Mouse (Mus musculus) left cerebral cortex, adult 18-20 months (tissue): ENCODE data around the gene Tpx2. TPM values are rescaled to one million over a fixed set of nuclear protein-coding genes. Genes with fewer than 3 reads are reported as not detected.

Source experiments
- DNase-seq, 2 experiments: peaks; one replicate each; pipeline ENCODE4 v3.0.0; 2021 to 2022; ENCODE audit warnings: low spot score in 2 of 2, mixed read lengths in 1 of 2
- microRNA-seq, 2 experiments: library from miRNA; unstranded; fragments of <30 nt; microRNA quantifications; one replicate each; pipeline ENCODE4 v1.2.0; 2021
- total RNA-seq, 2 experiments: library from RNA; stranded (reverse); gene quantifications; 2 replicates each; pipeline ENCODE4 v1.2.3; 2021

The Tpx2 gene
- total RNA-seq, 2 experiments from 2014 or later, result 2.0 to 2.4 TPM

DNA sequence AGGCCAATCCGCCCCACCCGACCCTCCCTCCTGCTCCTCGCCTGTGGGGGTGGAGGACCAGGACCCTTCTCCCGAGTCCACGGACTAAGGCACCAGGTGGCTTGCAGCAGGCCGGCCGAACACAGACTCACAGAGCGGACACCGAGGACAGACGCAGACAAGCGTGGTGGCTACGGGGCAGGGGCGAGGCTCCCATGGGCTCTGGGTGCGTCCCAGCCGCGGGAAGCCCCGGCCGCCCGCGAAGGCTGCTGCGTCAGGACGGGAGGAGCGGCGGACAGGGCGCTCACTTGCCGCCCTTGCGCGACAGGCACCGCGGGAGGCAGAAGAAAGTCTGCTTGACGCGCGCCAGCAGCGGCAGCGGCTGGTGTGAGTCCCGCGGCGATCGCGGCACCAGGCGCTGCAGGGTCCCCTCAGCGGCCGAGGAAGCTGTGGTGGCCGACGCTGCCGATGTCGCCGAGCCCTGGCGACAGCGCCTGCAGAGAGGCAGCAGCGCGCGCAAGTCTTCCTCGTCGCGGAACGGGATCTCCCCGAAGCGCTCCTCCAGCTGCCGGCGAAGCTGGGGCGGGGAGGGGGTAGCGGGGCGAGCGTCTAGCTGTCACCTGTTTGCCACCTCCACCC, 95.2 kb downstream of the Tpx2 start:
- DNase-seq, result no peak

DNA sequence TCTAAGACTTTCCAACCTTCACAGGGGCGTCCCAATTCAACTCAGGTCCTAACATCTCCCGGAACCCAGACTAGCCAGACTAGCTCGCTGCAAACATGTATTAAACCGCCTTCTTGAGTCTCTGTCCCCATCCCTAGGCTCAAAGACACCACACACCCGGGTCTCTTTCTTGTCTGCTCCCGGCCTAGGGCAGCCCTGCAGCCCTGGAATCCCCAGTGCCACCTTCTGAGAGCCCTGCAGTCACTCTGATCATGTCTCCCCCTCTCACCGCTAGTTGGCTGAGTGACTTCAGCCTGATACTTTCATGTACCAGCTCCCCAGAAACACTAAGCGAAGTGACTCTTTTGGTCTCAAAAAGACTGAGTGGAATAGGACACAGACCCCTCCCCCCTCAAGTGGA, 95.8 kb downstream of the Tpx2 start:
- DNase-seq, result no peak

- DNase-seq, result no peak
Observed at GRCm38 (mm10) chr2:152944013-152944412, 96.2 kb downstream of the Tpx2 start.

Small RNA genes within 50 kb of the gene (microRNA-seq; reads per million reads assigned to microRNA genes)
- 0 reads per million in 2 experiments for gene Mir5622

Other genes starting within 250 kb of the Tpx2 start
- not detected for gene Defb45, start 248.6 kb upstream of the Tpx2 start, total RNA-seq
- gene Defb36, start 243.6 kb upstream of the Tpx2 start, total RNA-seq, result not detected
- not detected for gene Defb25, start 224.9 kb upstream of the Tpx2 start, total RNA-seq
- gene Rem1, start 221.0 kb upstream of the Tpx2 start, total RNA-seq, result under 1 TPM; 0.72 to 0.94 TPM
- gene H13, start 178.5 kb upstream of the Tpx2 start, total RNA-seq, result 10 to 100 TPM; 73.4 to 79.2 TPM
- gene Mcts2, start 160.9 kb upstream of the Tpx2 start, total RNA-seq, result 10 to 100 TPM; 14.1 to 17.5 TPM
- gene Id1, start 111.7 kb upstream of the Tpx2 start, total RNA-seq, result 10 to 100 TPM; 20.6 to 27.2 TPM
- gene Cox4i2, start 93.8 kb upstream of the Tpx2 start, total RNA-seq, result 1 to 10 TPM; 2.7 to 2.8 TPM
- gene Bcl2l1, start 16.2 kb upstream of the Tpx2 start, total RNA-seq, result 100 to 1,000 TPM; 124 to 130 TPM
- gene Mylk2, start 63.4 kb downstream of the Tpx2 start, total RNA-seq, result not detected
- gene Foxs1, start 85.2 kb downstream of the Tpx2 start, total RNA-seq, result under 1 TPM; 0.46 to 0.68 TPM
- 10 to 100 TPM; 16.2 to 18.2 TPM for gene Dusp15, start 103.7 kb downstream of the Tpx2 start, total RNA-seq
- 1 to 10 TPM; 2.0 to 2.6 TPM for gene Ttll9, start 114.5 kb downstream of the Tpx2 start, total RNA-seq
- 10 to 100 TPM; 50.6 to 63.4 TPM for gene Pdrg1, start 167.5 kb downstream of the Tpx2 start, total RNA-seq
- 1 to 10 TPM; 5.6 to 6.9 TPM for gene Xkr7, start 183.9 kb downstream of the Tpx2 start, total RNA-seq
- 1 to 10 TPM; 4.5 to 4.6 TPM for gene Ccm2l, start 218.0 kb downstream of the Tpx2 start, total RNA-seq